Mouse (Mus musculus) heart, embryonic 11.5 days (tissue): ENCODE data around the gene Esr2. TPM values are rescaled to one million over a fixed set of nuclear protein-coding genes. Genes with fewer than 3 reads are reported as not detected.
A peak's percentile ranks its signal among the peaks of the same experiment; 100 is the strongest.
"Not testable (repeated sequence)": the region's sequence is repeated elsewhere in the genome, so short reads cannot be mapped to it uniquely, and the experiment has no call there.

Source experiments
- ATAC-seq: fragments of 200-750 bp; cut with Nextera tagmentation; replicated peaks from 2 replicates; pipeline ENCODE4 v1.8.0; 2017; ENCODE audit warnings: moderate library complexity; ENCODE audit not compliant: insufficient number of reproducible peaks, low FRiP score, low TSS enrichment
- H3K27ac ChIP-seq: fragments of 300-500 bp; sonication (generic); 2 replicates; pipeline ENCODE4 v1.5.1; 2014; ENCODE audit warnings: mild to moderate bottlenecking, low read depth, low read length
- H3K27me3 ChIP-seq: fragments of 300-500 bp; sonication (generic); 2 replicates; pipeline ENCODE4 v1.6.1; 2014; ENCODE audit warnings: mild to moderate bottlenecking, low read length, mixed read lengths; ENCODE audit not compliant: control insufficient read depth, insufficient read depth
- H3K36me3 ChIP-seq: fragments of 300-500 bp; sonication (generic); 2 replicates; pipeline ENCODE4 v1.6.1; 2014; ENCODE audit warnings: mild to moderate bottlenecking, low read length, moderate library complexity, mixed read lengths; ENCODE audit not compliant: control insufficient read depth, insufficient read depth
- H3K4me1 ChIP-seq: fragments of 300-500 bp; sonication (generic); 2 replicates; pipeline ENCODE4 v1.6.1; 2014; ENCODE audit warnings: low read length; ENCODE audit not compliant: control insufficient read depth, insufficient read depth
- H3K4me2 ChIP-seq: fragments of 300-500 bp; sonication (generic); 2 replicates; pipeline ENCODE4 v1.6.1; 2014; ENCODE audit warnings: mild to moderate bottlenecking, moderate library complexity
- H3K4me3 ChIP-seq: fragments of 300-500 bp; sonication (generic); 2 replicates; pipeline ENCODE4 v1.5.1; 2014; ENCODE audit warnings: low read depth, low read length
- H3K9ac ChIP-seq: fragments of 300-500 bp; sonication (generic); 2 replicates; pipeline ENCODE4 v1.6.1; 2014; ENCODE audit warnings: mild to moderate bottlenecking, low read depth, low read length, moderate library complexity
- H3K9me3 ChIP-seq: fragments of 300-500 bp; sonication (generic); replicated peaks from 2 replicates; pipeline ENCODE4 v1.6.1; 2016; ENCODE audit warnings: low read length; ENCODE audit not compliant: control insufficient read depth
- WGBS: fragments of 180-500 bp; shearing (Covaris S2); extraction: QIAGEN DNeasy Blood & Tissue Kit; methylation state at CpG from one replicate; pipeline ENCODE4 v1.1.7; 2014; ENCODE audit not compliant: insufficient replicate concordance; 5-methylcytosine and 5-hydroxymethylcytosine counted together
- polyA plus RNA-seq: library from polyadenylated mRNA; unstranded; fragments of >200 nt; fragmentation: Nextera tagmentation; extraction: Ambion mirVana; gene quantifications from 2 replicates; pipeline ENCODE4 v1.2.1, GENCODE M21; 2014

Esr2 gene
- polyA plus RNA-seq = 0.23 and 0.45 TPM in 2 replicates

- no peak for ATAC-seq
- no peaks in the 10 kb centered on the region for H3K9me3 ChIP-seq
- peak within 1 kb of the TSS; percentile 44 for H3K4me3 ChIP-seq
- H3K27me3 ChIP-seq = peaks cover 6% of the 10 kb centered on the region
- no peaks in the 10 kb centered on the region for H3K36me3 ChIP-seq
- no peaks in the 10 kb centered on the region; the same call in 1 of the 2 replicates for H3K4me1 ChIP-seq
- peak within 1 kb of the TSS; percentile 91 for H3K4me2 ChIP-seq
- H3K9ac ChIP-seq = peak within 1 kb of the TSS; percentile 62
- under 1% methylated on average over 39 of the region's 39 CpGs for WGBS
- no peak within 1 kb of the TSS for H3K27ac ChIP-seq
These were observed at the start of gene Esr2 for GRCm38 (mm10) chr12:76177000-76177863. Esr2 (minus strand) TSS chr12:76177259.

- not testable (repeated sequence) for H3K27me3 ChIP-seq, H3K9me3 ChIP-seq, H3K4me1 ChIP-seq, H3K4me3 ChIP-seq, ATAC-seq, H3K9ac ChIP-seq, H3K36me3 ChIP-seq, H3K27ac ChIP-seq, H3K4me2 ChIP-seq
- WGBS = 44% methylated on average over 3 of the region's 8 CpGs
These were observed 45.0 kb upstream of the Esr2 start for GRCm38 (mm10) chr12:76222104-76222503.

DNA sequence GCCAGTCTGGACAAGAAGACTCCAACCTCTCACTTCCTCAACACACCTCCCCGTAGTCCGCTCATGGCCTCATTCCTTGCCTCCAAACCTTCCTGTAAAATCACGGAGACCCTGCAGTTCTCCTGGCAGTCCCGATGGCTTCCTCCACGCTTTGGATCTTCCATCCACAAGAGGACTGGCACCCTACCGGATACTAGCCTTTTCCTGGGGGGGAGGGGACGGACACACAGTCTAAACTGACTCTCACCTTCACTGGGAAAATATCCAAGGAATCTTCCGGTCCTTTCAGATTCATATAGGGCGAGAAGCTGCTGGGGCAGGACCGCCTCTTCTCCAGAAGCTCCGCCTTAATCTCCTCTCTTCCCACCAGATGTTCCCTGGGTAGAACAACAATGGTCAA lies 39.7 kb upstream of the Esr2 start:
- Histone ChIP-seq H3K36me3 (no peaks in the 10 kb centered on the region), H3K4me2 (peak overlapping the region; percentile 24), H3K4me1 (peaks cover 18% of the 10 kb centered on the region), H3K27me3 (no peaks in the 10 kb centered on the region), H3K9ac (no peak overlapping the region), H3K27ac (no peak overlapping the region), H3K9me3 (no peaks in the 10 kb centered on the region), H3K4me3 (no peak overlapping the region)
- WGBS = 56% methylated on average over 11 of the region's 11 CpGs
- ATAC-seq = no peak

DNA sequence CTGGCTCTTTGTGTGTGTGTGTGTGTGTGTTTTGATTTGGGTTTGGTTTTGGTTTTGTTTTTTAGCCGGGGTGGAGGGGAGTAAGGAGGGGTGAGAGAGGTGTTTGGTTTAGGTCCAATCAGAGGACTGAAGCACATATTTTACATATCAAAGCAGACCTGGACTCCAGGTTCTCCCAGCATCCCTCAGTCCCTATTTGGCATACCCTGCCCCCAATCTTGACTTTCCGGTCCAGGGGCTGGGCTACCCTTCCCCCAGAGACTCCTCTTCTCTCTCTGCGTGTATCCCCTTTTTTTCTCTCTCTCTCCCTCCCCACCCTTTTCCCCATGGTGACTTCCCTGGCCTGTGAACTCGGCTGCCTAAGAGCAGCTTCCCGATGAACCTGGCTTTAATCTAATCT lies 38.1 kb upstream of the Esr2 start:
- no peak overlapping the region for H3K27ac ChIP-seq
- 5% methylated on average over 5 of the region's 5 CpGs for WGBS
- peak overlapping the region; percentile 19; the same call in 1 of the 2 replicates for H3K4me2 ChIP-seq

DNA sequence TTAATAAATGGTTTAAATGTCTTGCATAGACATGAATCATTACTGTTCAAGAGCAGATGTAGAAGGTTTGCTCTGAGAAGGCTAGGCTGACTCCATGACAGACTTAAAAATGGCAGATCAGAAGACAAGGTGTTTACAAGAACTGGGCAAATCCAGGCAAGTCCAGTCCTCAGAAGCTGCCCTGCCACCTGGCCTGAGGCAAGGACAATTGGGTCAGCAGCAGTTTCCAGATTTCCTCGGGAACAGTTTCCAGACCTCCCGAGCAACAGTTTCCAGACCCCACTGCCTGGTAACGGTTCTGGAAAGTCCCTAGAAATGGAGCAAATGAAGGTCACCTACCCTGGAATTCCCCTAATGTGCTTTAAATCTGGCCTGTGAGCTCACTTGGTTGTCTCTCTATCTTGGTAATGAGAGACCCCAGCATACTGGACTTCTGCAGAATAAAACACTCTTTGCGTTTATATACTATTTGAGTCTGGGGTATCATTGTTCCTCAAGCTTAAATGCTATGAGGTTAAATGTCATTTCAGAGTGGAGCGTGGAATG lies 32.4 kb upstream of the Esr2 start:
- Histone ChIP-seq H3K4me3 (no peak overlapping the region), H3K36me3 (no peaks in the 10 kb centered on the region), H3K27ac (no peak overlapping the region), H3K9ac (no peak overlapping the region), H3K4me2 (no peak overlapping the region), H3K27me3 (no peaks in the 10 kb centered on the region), H3K9me3 (no peaks in the 10 kb centered on the region), H3K4me1 (no peaks in the 10 kb centered on the region)
- WGBS = 82% methylated on average over 5 of the region's 5 CpGs
- no peak for ATAC-seq

More for the DNA sequence above, 38.1 kb upstream of the Esr2 start:
- Histone ChIP-seq H3K9me3 (no peaks in the 10 kb centered on the region), H3K36me3 (no peaks in the 10 kb centered on the region), H3K27me3 (no peaks in the 10 kb centered on the region), H3K4me3 (no peak overlapping the region), H3K9ac (no peak overlapping the region), H3K4me1 (peaks cover 18% of the 10 kb centered on the region)
- no peak for ATAC-seq

- peaks cover 9% of the 10 kb centered on the region; the same call in 1 of the 2 replicates for H3K4me1 ChIP-seq
- no peaks in the 10 kb centered on the region for H3K9me3 ChIP-seq
- no peak overlapping the region for H3K4me3 ChIP-seq
- 63% methylated on average over 4 of the region's 4 CpGs for WGBS
- no peak overlapping the region for H3K27ac ChIP-seq
- H3K27me3 ChIP-seq = no peaks in the 10 kb centered on the region
- H3K4me2 ChIP-seq = no peak overlapping the region
- H3K9ac ChIP-seq = no peak overlapping the region
- no peak for ATAC-seq
- no peaks in the 10 kb centered on the region for H3K36me3 ChIP-seq
These were observed 23.3 kb upstream of the Esr2 start for GRCm38 (mm10) chr12:76200326-76200725.

- Histone ChIP-seq H3K27ac (no peak overlapping the region), H3K27me3 (no peaks in the 10 kb centered on the region), H3K9ac (peak overlapping the region; percentile 47; the same call in 1 of the 2 replicates), H3K36me3 (no peaks in the 10 kb centered on the region), H3K4me1 (peaks cover 9% of the 10 kb centered on the region; the same call in 1 of the 2 replicates), H3K4me3 (peak overlapping the region; percentile 10; the same call in 1 of the 2 replicates), H3K9me3 (no peaks in the 10 kb centered on the region), H3K4me2 (peak overlapping the region; percentile 97)
- WGBS = 45% methylated on average over 8 of the region's 8 CpGs
- ATAC-seq = no peak
These were observed 20.0 kb upstream of the Esr2 start for GRCm38 (mm10) chr12:76197071-76197470.

DNA sequence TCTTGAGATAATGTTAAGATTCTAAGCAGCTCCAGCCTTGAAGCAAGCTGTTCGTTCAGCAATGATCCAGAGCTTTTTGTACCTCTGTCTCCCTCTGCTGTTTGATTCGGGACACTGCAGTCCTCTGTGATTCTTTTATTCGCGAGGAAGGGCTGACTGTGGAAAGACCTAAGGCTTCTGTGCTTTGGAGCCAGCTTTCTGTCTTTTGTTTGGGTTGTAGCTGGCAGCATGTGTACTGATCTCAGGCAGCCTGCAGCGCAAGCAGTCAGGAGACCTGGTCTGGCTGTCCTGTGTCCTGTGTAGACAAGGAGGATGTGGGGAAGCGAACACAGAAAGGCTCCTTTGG lies 19.6 kb upstream of the Esr2 start:
- 0 out of 2 replicates have a peak, but pooled peaks have one; percentile 39 for ATAC-seq
- Histone ChIP-seq H3K9me3 (no peaks in the 10 kb centered on the region), H3K4me3 (peak overlapping the region; percentile 38), H3K27me3 (no peaks in the 10 kb centered on the region), H3K4me2 (peak overlapping the region; percentile 97), H3K9ac (peak overlapping the region; percentile 47), H3K36me3 (no peaks in the 10 kb centered on the region), H3K27ac (no peak overlapping the region), H3K4me1 (peaks cover 9% of the 10 kb centered on the region; the same call in 1 of the 2 replicates)
- WGBS = 11% methylated on average over 6 of the region's 6 CpGs
